Mouse (Mus musculus): ENCODE measurements at regions not wholly inside any gene's neighbourhood (a gene's known extent, or its start where the extent isn't known, plus 50 kb on each side); places are given as distances from the start of the nearest gene placed in this dataset.
"Not testable (repeated sequence)": the region's sequence is repeated elsewhere in the genome, so short reads cannot be mapped to it uniquely, and the experiment has no call there.

GRCm38 (mm10) chr8:17948053-17948834 is 1029.8 kb downstream of the Defb40 start:
- Histone ChIP-seq H3K4me2 (replicated peaks) (peak overlapping the region; percentile 24; the same call in 1 of the 2 replicates), H3K27ac (no peak overlapping the region), H3K9ac (no peak overlapping the region), H3K36me3 (no peaks in the 10 kb centered on the region), H3K4me1 (0 out of 2 replicates have a peak, but pooled peaks cover 3% of the 10 kb centered on the region), H3K9me3 (replicated peaks) (no peaks in the 10 kb centered on the region), H3K27me3 (no peaks in the 10 kb centered on the region), H3K4me3 (no peak overlapping the region)
- 0 out of 2 replicates have a peak, but pooled peaks have one; percentile 32 for ATAC-seq (ENCODE audit: low FRiP score)
- 64% methylated on average over 22 of the region's 22 CpGs for WGBS

DNA sequence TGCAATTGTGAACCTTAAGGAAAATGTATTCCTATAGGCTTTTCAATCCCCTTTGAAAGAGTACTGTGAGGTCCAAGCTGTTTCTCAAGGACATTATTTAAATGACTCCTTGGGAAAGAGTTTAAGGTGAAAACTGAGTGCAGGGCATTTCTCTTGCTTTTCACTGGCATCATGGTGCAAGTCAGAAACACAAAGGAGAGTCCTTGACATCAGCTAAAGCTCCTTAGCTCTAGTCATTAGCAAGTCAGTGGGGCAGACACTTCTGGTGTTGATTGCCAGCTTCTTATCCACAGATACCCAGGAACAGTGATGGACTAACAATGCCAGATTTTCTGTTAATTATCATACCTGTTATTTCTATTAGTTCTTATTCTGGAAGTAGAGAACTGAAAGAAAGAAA is 1043.4 kb downstream of the Defb40 start:
- no peak overlapping the region for H3K4me3 ChIP-seq
- H3K4me1 ChIP-seq, result no peaks in the 10 kb centered on the region
- no peaks in the 10 kb centered on the region for H3K36me3 ChIP-seq
- no peaks in the 10 kb centered on the region for H3K9me3 ChIP-seq (replicated peaks)
- no peak for ATAC-seq (ENCODE audit: low FRiP score)
- H3K27me3 ChIP-seq, result no peaks in the 10 kb centered on the region
- no peak overlapping the region for H3K27ac ChIP-seq
- H3K4me2 ChIP-seq (replicated peaks), result no peak overlapping the region
- H3K9ac ChIP-seq, result no peak overlapping the region

- Histone ChIP-seq H3K4me1 (no peaks in the 10 kb centered on the region), H3K27ac (no peak overlapping the region), H3K9me3 (replicated peaks) (no peaks in the 10 kb centered on the region), H3K27me3 (no peaks in the 10 kb centered on the region), H3K9ac (no peak overlapping the region), H3K36me3 (no peaks in the 10 kb centered on the region), H3K4me3 (no peak overlapping the region), H3K4me2 (replicated peaks) (no peak overlapping the region)
- peak; percentile 38; the same call in 1 of the 2 replicates for ATAC-seq (ENCODE audit: low FRiP score)
- WGBS, result 89% methylated on average over 15 of the region's 15 CpGs
Observed at GRCm38 (mm10) chr8:17909316-17909715, 1068.7 kb downstream of the Defb40 start.

DNA sequence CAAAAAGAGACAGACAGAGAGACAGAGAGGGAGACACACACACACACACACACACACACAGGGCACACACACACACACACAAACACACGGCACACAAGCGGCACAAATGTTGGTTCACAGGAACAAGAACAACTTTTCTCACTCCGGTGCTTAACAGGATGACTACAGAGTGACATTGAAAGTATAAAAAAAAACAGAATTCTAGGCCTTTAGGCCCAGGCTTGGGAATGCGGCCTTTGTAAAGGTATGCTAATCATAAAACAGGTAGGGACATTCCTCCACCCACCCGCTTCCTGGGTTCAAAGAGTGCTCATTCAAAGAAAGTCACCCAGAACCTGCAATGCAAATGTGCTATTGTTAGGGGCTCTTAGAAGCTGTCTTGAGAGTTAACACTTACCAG is 1089.5 kb downstream of the Defb40 start:
- not testable (repeated sequence) for H3K4me2 ChIP-seq (replicated peaks); H3K36me3 ChIP-seq; H3K9me3 ChIP-seq (replicated peaks); ATAC-seq (ENCODE audit: low FRiP score); H3K9ac ChIP-seq; H3K4me1 ChIP-seq; H3K27ac ChIP-seq; H3K27me3 ChIP-seq; H3K4me3 ChIP-seq
- WGBS, result 63% methylated on average over 5 of the region's 5 CpGs

DNA sequence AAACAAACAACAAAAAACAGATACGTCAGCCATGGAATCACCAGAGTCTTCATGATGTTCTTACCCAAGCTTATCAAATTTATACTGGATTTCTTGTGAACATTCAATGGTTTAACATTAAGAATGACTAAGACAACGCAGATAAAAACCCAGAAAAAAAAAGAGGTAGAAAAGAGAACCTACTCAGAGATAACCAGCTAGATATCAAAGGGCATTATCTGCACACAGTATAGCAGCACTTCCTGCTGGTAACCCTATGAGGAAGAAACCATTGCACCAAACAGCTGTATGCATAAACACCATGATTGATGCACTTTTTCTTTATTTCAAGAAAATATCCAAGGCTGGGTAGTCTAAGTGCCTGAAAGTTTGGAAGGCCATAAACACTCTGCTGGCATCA is 1114.7 kb downstream of the Defb40 start:
- Histone ChIP-seq H3K36me3 (no peaks in the 10 kb centered on the region), H3K4me1 (no peaks in the 10 kb centered on the region), H3K4me2 (replicated peaks) (no peak overlapping the region), H3K27ac (no peak overlapping the region), H3K9me3 (replicated peaks) (no peaks in the 10 kb centered on the region), H3K9ac (no peak overlapping the region), H3K27me3 (no peaks in the 10 kb centered on the region), H3K4me3 (no peak overlapping the region)
- 89% methylated on average over 2 of the region's 2 CpGs for WGBS
- no peak for ATAC-seq (ENCODE audit: low FRiP score)

All from hindbrain, embryonic 12.5 days (tissue).